Mouse (Mus musculus): Measurements from ENCODE around the gene 1600014C23Rik. TPM values are rescaled to one million over a fixed set of nuclear protein-coding genes. Genes with fewer than 3 reads are reported as not detected.
A peak's percentile ranks its signal among the peaks of the same experiment; 100 is the strongest.

Gene 1600014C23Rik
- total RNA-seq (2021): not detected
- long read RNA-seq, experiment 1: 0 reads
- long read RNA-seq, experiment 2, partial matches to known transcripts: 0 of 1 reads
- long read RNA-seq, experiment 2, other reads (novel, unspliced or antisense): 0 of 1 reads

DNA sequence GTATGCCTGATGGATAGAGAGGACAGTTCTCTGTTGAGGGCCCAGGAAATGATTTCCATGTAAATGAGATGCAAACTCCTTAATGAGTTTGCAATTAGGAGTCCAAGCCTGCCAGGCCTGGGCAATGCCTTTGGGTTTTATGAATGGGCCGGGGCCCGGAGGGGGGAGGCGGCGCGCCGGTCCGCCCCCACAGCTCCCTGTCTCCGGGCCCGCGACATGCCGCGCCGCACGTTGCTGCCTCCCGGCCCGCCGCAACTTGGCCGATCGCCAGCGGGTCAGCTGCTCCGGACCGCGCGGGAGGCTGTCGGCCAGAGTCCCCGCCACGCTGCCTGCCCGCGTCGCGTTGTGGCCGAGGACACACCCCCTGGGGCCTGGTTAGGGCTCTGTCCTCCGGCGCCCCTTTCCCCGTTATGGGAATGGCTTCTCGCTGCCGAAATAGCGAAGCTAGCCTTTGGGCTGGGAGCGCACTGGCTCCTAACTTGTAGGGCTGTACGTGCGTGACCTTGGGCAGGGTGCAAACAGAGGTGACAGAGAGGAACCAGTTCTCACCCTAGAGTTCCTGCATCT is at the start of gene 1600014C23Rik:
TSS of gene 1600014C23Rik (minus strand) at position 110 of the 567 bp plus-strand sequence.
- peak; percentile 67 to 69 for DNase-seq (ENCODE audit: low spot score in 2 of 2)

DNA sequence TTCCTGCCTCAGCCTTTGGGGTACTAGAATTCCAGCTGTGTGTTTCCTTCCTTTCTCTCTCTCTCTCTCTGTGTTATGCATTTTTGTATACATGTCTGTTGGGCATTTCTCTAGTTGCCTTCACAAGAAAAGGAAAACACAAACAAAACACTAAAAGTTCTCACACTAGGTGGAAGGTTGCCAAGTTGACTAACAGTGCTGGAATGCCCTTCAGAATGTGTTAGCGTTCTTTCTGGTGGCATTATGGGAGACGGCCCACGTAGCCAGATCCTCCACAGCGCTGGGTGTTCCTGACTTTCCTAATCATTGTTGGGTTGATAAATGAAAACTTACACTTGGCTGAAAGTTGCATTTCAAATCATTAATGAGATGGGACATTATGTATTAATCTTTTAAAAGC is 44.8 kb upstream of the 1600014C23Rik start:
- DNase-seq (ENCODE audit: low spot score in 2 of 2): no peak

DNA sequence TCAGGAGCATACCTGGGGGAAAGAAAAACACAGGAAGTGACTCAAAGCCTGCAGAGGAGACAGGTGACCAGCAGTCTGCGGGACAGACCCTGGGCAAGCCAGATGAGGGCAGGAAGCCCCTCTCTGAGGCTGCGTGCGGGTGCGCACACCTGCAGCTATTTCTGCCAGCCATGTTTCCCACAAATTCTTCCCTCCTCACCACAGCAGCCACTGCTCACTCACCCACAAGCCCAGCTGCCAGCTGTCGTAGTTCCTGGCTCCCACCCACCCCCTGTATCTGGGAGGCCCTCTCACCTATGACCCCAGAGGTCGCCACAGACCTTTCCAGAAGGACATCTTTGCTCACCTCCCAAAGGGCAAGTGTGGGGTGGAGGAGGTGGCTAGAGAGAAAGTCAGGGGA is 43.8 kb upstream of the 1600014C23Rik start:
- DNase-seq (ENCODE audit: low spot score in 2 of 2): no peak

DNA sequence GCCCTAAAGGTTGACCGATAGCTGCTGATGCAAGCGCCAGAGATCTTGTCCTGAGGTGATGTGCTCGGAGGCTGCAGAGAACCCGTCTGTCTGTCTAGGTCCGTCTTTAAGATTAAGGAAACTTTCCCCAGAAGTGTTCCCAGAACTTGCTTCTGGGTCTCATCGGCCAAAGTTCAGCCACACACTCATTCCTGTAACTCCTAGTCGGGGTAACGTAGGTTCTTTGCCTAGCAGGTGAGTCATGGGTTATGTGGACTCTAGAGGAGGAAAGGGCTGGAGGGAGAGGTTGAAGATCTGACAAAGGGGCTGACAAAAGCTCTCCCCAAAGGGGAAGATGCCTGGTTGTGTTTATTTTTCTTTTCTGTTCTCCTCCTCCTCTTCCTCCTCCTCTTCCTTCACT is 42.5 kb upstream of the 1600014C23Rik start:
- no peak for DNase-seq (ENCODE audit: low spot score in 2 of 2)

DNA sequence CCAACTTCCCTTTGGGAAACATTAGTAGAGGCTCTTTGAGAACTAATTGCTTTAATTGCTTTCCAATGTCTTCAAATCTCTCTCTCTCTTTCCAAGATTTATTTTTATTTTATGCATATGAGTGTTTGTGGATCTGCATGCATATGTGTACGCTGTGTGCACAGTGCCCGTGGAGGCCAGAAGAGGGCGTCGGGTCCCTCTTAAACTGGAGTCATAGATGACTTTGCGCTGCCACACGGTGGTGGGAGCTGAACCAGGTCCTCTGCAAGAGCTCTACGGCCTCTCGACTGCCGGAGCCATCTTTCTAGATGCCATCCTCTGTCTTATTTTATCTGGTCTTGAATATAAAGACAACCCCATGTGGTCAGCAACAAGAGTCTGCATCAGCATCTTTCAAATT is 41.8 kb upstream of the 1600014C23Rik start:
- DNase-seq (ENCODE audit: low spot score in 2 of 2): no peak

DNA sequence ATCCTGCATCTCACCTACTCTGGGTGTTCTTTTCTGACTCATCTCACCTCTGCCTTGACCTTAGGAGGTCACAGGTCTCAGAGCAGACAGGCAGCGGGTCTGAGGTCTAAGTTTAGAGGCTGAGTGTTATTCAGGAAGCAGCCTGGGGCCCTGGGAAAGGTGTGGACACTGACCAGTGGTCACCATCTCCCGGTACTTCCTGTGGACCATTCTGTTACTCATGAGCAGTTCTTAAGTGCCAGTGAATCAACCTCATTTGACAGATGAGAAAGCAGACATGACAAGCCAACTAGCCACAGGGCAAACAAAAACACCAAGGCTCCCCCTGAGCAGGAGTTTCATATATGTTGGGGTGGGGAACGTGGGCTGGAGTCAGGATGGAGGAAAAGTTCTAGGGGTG is 38.9 kb upstream of the 1600014C23Rik start:
- no peak for DNase-seq (ENCODE audit: low spot score in 2 of 2)

DNA sequence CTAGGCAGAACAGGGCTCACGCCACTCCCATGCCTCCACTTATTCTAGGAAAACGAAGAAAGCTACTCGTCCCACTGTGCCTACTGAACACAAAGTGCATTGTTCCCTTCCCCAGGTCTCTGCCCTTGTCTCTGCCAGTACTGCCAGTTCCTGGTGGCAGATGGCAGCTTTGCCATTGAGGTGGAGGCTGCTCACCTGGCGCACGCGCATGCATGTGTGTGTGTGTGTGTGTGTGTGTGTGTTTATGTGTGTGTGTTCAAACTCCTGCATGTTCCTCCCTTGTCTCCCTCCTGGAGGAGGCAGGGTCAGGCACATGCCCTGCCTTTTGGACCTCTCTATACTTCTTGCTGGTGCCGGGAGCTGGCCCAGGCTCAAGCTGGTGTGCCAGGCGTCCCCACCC is 38.5 kb upstream of the 1600014C23Rik start:
- no peak for DNase-seq (ENCODE audit: low spot score in 2 of 2)

DNA sequence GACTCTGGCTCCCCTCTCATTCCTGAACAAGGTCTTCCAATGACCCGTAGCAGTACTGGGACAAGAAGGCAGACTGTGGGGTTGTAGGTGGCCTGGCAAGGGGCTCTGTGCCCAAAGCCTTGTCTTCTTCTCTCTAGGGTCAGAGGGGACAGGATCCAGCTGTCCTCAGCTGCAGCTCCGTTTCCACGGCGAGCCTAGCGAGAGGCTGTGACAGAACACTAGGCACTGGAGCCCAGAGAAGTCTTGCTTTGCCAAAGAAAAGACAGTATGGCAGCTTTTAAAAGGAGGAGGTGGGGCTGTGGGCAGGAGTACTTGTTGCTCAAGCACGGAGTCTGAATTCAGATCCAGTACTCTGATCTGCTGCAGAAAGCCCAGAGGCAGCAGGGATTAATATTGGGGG is 36.8 kb upstream of the 1600014C23Rik start:
- DNase-seq (ENCODE audit: low spot score in 2 of 2): no peak

DNA sequence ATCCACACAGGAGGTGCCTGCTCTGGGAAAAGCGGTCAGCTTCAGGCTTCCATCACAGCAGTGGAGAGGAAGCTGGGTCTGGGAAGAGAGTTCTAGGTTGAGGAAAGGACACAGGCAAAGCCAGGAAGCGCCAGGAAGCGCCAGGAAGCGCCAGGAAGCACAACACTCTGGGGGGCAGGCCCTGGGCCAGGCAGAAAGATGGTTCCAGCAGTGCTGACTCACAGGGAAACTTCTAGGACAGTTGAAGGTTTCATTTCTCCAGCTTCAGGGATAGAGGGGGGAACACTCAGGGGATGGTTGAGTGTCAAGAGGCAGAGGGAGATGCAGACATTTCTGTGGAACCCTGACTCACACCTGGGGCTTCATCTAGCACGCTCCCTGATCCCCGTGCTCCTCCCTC is 36.2 kb upstream of the 1600014C23Rik start:
- DNase-seq (ENCODE audit: low spot score in 2 of 2): no peak

DNA sequence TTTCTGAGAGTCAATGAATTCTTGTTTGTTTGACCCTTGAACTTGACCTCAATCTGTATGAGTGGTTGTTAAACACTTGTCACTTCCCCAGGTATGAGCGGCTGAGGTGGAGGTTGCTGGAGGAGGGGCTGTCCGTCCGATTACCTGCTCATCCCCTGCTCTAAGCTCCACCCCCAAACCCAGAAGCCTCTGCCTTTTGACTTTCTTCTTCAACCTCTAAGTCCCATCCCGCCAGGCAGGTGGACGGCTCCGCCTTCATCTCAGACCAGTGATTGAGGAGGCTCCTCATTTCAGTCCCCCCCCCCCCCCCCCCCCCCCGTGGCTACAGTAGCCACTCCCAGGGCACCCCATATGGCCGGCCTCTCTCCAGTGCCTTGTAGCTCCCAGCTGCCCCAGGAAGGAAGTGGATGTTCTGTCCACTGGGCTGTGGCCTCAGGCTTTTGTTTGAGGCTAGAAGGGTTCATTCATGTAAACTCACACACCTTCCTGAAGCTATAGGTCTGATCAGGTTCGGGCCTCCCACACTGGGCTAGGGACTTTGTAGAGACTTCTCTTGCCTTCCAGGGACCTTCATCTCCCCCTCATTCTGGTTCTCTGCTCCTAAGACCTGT is 34.0 kb upstream of the 1600014C23Rik start:
- no peak for DNase-seq (ENCODE audit: low spot score in 2 of 2)

DNA sequence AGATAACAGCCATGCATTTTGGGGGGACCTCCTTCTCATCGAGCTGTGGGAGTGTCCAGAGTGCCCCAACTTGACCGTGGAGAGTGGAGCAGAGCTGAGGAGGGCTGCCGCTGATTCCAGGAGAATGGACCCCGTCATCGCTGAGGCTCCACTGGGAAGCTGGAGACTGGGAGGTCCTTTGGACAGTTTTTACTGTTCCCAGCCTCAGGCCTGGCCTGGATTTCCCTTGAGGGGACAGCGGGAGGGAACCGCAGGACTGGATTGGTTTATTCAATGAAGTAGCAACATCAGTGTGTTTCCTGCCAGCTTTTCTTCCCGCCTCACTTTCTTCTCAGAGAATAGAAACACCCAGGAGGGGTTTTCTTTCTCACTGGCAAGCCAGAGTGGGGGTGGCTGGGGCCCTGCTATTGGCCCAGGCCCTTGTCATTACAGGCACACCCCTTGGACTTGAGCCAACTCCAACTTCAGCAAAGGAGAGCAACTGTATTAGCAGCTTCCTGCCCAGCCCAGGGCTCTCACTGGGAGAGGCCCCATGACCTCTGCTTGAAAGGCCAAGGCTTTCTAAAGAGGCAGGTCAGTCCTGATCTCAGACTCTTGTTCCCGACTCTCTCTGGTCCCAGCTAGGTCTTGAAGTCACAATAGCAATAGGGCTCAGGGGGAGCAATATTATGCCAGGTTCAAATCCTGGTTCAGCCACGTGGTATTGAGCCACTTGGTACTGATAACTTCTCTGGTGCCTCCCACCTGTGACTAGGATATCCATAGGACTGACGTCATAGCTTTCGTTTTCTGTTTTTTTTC is 33.3 kb upstream of the 1600014C23Rik start:
- peak; percentile 36 to 55 for DNase-seq (ENCODE audit: low spot score in 2 of 2)

DNA sequence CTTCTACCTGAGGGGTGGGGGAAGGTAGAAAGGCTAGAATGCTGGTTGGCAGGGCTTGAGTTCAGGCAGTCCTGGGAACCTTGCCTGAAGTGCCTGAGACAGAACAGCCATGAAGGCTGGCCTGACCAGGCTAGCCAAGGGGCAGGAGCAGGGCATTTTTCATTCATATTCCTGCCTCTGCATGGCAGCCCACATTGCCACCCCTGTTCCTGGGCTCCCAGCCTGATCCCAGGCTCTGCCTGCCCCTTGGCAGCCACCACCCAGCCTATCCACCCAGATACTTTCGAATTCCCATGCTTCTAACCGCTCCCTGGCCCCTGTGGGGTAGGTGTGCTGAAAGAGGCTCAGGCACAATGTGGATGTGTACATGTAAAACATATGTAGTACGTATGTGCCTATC is 32.3 kb upstream of the 1600014C23Rik start:
- no peak for DNase-seq (ENCODE audit: low spot score in 2 of 2)

DNA sequence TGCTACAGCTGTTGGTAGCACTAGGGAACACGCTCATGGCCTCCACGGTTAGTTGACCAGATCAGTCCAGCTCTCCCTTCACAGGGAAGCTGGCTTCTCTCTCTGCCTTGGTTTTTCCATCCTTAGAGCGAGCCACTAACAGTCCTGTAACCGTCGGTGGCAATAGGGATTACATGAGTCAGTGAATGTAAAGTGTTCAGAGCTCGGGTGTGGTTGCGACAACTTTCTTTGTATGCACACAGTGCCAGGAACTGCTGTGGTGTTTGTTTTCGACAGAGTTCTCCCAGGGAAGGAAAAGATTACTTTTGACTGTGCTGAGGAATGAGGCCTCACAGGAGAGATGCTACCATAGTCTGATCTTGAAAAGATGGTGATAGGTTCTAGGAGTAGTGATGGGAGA is 29.5 kb upstream of the 1600014C23Rik start:
- no peak for DNase-seq (ENCODE audit: low spot score in 2 of 2)

DNA sequence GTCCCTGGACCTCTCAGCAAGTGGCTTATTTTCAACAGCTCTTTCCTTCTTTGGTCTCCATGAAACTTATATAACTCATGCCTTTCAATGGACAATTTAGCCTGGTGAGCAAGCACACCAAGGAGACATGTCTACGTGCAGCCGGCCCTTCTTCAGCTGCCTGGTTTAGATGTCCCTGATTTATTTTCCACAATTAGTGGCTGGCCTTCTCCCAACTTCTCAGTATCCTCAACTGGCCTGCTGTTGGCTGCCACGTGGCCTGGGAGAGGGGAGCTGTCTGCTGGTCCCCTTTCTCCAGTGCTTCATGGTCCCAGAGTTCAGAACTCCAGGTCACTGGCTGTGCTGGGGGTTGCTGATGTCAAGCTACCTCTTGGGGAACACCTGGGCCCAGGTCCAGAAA is 28.3 kb upstream of the 1600014C23Rik start:
- no peak for DNase-seq (ENCODE audit: low spot score in 2 of 2)

DNA sequence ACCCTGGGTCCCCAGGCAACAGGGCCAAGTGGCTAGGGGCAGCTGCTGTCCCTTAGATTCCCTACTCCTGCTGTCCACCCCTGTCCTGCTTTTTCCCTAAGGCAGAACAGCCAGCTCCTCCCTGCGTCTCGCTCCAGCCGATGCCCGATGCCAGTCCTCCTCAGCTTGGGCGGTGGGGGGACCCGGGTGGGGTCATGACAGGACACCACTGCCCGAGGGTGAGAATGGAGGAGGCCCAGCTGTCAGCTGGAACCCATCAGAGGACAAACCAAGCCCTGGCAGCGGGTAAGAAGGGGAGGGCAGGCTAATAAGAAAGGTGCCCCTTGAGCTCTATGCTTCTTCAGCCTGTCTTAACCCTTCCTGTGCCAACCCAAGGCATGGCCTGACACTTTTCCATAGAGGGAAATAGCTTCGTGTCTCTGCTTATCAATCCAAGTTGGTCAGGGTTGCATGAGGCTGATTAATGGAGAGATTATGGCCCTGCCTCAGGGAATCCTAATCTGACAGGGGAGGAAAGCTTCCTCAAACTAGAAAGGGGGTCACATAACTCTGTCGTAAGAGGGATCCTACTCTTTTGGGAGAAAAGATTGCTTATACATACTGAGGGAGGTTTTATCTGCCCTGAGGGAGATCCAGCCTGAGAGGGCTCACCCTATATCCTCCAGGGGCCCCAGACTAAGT is 27.5 kb upstream of the 1600014C23Rik start:
- DNase-seq (ENCODE audit: low spot score in 2 of 2): no peak

DNA sequence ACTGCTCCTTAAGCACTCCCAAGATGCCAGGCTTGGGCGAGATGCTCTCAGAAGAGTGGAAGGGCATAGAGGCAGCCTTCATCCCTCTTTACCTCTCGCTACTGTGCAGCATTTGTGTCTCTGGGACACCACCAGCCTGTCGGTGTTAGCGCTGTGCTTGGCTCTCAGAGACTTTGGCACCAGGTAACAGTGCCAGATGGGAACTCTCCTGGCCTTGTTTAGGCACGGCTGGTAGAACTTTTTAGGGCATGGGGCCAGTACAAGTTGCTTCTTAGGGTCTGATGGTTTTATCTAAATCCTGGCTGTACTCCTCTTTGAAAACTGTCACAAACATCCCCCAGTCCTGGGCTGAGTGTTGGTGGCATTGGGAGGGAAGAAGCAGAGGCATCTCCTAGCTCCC is 26.1 kb upstream of the 1600014C23Rik start:
- no peak for DNase-seq (ENCODE audit: low spot score in 2 of 2)

DNA sequence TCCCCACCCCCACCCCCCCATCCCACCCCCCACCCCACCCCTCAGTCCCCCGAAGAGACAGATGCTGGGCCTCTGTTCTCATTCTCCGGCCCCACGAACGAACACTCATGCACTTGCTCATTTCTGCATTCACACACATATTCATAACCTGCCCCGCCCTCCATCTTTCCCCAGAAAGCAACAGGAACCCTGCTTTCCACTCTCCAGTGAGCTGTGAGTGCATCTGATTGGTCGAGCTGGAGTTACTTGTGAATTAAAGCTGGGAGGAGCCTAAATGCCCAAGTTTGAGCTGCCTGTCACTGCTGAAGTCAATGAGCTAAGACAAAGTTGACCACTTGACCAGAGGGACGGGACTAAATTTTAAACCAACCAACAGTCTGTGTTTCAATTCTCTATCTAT is 25.2 kb upstream of the 1600014C23Rik start:
- DNase-seq (ENCODE audit: low spot score in 2 of 2): no peak

DNA sequence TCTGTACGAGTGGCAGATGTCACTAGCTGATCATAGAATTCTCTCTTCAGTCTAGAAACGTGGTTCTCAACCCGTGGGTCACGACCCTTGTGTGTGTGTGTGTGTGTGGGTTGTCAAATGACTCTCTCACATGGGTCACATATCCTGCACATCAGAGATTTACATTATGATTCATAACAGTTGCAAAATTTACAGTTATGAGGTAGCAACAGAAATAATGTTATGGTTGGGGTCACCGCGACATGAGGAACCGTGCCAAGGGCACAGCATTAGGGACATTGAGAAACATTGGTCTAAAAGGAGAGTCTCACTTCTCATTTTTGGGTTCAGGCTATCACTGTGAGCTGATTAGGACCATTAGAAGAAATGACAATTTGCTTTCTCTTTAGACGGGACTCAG is 24.3 kb upstream of the 1600014C23Rik start:
- no peak for DNase-seq (ENCODE audit: low spot score in 2 of 2)

DNA sequence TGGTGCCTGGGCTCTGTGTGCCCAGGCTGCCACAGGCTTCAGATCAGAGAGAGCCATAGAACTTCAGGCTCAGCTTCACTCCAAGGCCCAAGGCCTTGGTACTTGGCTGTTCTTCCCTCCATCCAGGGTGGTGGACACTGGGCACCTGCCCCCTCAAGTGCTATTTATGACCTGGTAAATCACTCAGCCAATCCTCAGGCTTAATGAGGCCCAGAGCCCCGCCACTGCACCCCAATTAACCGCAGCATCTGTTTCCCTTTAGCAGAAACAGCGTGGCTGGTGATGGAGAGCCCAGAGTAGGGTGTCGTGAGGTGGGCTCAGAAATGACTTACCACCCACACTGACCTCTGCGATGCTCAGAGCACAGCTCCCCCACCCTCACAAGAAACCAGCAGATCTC is 23.2 kb upstream of the 1600014C23Rik start:
- no peak for DNase-seq (ENCODE audit: low spot score in 2 of 2)

DNA sequence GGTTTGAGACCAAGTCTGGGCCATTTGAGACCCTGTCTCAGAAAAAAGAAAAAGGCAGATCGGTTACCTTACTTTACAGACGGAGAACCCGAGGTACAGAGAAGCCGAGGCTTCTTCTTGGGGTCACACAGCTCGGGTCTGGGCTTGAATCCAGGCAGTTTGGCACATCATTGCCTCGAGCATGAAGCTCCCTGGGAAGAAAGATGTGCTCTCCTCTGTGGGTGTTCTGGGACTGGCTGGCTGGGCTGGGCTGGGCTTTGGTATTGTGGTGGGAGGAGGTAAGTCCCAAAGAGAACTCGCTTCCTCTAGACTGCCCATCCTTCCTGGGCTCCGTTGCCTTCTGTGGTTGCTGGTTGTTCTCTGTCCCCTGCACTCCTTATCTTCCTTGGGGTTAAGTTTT is 22.7 kb upstream of the 1600014C23Rik start:
- DNase-seq (ENCODE audit: low spot score in 2 of 2): no peak

DNA sequence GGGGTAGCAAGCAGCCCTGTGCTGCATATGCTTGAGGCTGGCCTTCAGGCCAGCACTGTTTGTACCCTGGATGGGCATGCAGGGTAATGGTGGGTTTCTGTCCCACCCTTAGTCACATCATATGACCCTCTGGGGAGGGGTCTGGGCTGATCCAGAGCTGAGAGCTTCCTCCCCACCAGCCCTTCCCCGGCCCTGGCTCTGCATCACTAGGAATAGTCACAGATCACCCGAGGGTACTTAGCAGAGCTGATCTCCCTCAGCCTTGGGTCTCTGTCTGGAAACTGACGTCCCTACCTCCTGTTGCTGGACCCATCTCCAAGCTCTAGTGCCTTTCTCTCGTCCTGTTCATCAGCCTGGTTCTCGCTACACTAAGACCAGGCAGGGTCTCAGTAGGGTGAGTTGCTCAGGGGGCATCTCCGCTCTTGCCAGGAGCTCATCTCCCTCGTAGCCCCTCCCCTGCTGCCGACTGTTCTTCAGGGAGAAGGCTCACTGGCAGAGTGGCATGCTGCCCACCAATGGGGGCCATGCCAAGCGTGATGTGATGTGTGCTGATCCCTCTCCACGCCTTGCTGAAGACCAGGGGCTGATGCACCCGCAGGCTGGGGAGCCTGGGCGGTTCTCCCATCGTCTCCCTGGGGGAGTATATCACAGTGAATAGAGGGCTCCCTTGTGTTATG is 20.7 kb upstream of the 1600014C23Rik start:
- DNase-seq (ENCODE audit: low spot score in 2 of 2): no peak
